Mouse (Mus musculus): ENCODE data around the gene Zzz3. TPM values are rescaled to one million over a fixed set of nuclear protein-coding genes. Genes with fewer than 3 reads are reported as not detected.
"Not testable (repeated sequence)": the region's sequence is repeated elsewhere in the genome, so short reads cannot be mapped to it uniquely, and the experiment has no call there.

Zzz3 gene
- total RNA-seq, 2 experiments from 2014 or later, result 22.5 to 29.3 TPM

DNA sequence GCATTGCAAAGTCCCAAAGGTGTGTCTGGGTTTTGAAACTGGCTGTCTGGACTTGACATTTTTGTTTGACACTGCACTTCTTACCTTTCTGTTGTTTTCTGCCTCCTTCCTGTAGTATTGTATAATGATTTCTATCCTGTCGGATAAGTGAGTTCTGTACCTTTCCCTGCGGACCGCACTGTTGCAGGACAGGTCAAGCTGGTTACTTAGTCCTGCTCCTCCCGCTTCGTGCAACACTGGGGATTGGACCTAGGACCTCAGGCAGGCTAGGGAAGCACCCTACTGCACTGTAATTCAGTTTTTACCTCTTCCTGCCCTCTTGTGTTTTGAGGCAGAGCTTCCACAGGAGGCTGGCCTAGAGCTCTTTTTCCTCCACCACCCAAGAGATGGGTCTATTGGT is 5.2 kb downstream of the Zzz3 start:
- intact Hi-C loops (cut with DNase I), result no loop called here
- no peak for DNase-seq

DNA sequence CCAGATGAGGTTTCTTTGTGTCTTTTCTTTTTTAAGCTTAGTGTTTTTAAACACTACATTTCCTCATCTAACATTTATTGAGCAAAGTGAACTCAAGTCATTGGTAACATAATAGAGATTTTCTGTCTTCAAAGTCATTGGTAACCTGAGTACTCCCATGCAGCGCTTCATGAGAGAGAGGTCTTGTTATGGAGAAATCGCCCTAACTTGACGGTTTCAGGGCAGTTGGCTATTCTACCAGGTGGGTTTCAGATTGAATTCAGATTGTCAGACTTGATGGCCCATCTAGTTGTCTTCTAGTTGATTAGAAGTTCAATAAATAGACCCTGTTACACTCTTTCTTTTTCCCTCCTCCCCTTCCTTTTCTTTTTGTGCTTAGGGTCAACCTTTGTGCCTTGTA is 5.6 kb downstream of the Zzz3 start:
- intact Hi-C loops (cut with DNase I), result no loop called here
- no peak for DNase-seq

DNA sequence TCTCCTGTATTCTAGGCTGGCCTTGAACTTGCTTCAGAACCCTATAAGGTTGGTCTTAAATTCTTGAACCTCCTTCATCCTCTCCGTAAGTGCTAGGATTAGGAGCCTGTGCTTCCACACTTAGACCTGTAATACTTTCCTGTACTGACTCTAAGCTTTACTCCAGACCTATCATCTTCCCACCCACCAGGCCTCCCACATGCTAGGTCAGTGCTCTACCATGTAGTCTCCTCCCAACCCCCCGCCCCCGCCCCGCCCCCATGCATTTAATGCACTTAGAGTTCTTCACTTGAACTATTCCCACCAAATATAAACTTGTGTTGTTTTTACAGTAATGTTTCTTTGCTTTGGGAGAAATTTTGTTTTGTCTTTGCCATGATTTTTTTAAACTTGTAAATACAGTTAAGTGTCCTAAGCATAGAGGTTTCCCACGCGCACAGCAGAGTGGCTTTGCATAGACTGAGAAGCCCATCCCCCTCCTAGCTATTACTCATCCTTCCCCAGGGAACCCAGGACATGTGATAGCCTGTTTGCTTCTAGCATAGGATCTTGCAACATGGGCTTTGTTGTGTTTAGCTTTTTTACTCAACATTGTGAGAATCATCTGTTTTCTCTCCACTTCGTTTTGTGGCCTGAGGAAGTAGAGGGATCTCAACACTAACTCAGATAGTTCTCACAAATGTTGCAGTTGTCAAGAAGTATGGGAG is 6.8 kb downstream of the Zzz3 start:
- intact Hi-C loops (cut with DNase I), result no loop called here
- DNase-seq, result peak; percentile 56 to 64

DNA sequence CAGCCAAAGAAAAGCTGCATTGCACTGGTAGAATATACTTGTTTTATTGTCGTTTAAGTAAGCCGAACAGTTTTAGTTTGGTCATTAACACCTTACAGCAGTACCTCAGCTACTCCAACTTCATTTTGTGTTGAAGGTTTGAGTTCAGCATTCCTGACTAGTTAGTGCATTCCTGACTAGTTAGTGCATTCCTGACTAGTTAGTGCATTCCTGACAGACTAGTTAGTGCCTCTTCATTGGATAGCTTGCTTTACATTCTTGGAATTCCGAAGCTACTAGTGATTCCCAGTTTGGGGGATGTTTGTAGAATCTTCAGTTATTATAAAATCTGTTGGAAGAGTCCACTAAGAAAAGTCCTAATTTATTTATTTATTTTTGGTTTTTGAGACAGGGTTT is 7.4 kb downstream of the Zzz3 start:
- intact Hi-C loops (cut with DNase I), result no loop called here
- no peak for DNase-seq

DNA sequence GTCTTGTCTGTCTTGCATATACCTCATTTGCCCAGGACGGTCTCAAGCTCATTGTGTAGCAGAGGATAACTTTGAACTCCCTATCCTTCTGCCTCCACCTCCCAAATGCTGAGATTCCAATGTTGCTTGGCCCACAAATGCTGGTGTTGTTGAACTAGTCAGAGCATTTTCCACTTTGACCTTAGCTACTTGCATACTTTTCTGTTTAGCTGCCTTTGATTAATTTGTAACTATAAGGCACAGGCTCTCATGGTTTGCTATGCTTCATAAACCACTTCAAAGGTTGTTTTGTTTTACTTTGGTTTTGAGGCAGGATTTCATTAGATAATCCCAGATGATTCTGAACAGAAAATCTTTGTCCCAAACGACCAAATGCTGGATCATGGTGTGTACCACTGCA is 8.6 kb downstream of the Zzz3 start:
- DNase-seq, result no peak
- intact Hi-C loops (cut with DNase I), result no loop called here

DNA sequence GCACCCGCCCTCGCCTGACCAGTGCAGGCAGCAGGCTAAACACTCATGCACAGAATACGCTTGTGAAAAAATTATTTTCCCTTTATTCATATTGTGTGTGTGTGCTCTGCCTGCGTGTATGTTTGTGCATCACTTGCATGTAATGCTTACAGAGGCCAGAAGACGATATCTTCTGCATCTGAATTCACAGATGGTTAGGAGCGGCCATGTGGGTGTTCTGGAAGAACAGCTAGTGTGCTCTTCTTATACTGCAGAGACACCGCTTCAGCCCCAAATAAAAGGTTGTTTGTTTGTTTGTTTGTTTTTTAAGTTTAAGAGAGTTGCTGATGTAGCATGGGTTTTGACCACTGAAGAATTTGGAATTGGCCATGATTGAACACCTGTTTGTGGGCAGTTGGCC is 10.1 kb downstream of the Zzz3 start:
- intact Hi-C loops (cut with DNase I), result no loop called here
- DNase-seq, result no peak

DNA sequence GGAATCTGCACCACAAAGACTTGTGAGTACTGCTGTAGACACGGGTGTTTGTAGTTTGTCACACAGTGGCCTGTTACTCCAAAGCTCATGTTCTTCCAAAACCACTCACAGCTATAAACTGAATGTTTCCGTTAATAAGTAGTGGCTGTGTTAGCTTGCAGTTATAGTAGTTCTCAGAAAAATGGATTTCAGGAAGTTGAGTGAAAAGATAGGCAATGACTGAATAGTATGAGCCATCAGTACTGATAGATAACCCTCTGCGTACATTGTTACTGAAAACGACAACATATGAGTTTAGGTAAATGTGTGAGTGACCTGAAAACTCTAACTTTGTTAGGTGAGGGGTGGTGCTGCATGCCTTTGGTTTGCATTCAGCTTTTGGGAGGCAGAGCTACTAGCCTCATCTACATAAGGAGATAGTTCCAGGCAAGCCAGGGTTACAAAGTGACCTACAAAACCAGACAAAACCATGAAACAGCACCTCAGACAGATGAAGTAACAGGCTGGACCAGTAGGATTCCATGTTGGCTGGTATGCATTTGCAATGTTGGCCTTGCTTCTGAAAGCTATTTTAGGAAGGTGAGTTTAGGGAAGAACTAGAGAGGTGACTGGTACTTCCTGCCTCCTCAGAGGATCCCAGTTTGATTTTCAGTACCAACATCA is 10.8 kb downstream of the Zzz3 start:
- no peak for DNase-seq
- intact Hi-C loops (cut with DNase I), result no loop called here

DNA sequence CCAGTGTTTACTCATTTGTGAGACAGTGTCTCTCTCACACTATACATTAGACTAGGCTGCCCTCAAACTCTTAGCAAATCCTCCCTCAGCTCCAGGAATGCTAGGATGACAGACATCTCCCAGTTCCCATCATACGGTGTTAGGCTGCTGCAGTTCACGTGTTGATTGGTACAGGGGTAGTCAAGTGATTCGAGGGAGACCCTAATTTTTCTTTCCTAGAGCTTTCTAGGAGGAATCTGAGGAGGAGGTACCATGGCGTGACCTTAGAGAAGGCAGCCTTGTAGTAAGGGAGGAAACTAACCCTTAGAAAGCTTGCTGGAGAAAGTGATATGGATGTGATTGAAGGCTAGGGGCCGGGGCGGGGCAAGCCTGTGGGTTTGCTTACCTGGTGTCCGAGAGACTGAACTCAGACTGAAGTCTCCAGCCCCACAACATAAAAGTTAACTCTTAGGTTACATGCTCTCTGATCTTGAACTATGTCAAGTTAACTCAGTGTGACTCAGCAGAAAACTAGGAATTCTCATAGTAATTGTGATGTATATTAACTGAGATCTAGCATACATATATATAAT is 15.8 kb downstream of the Zzz3 start:
- intact Hi-C loops (cut with DNase I), result no loop called here
- DNase-seq, result no peak

DNA sequence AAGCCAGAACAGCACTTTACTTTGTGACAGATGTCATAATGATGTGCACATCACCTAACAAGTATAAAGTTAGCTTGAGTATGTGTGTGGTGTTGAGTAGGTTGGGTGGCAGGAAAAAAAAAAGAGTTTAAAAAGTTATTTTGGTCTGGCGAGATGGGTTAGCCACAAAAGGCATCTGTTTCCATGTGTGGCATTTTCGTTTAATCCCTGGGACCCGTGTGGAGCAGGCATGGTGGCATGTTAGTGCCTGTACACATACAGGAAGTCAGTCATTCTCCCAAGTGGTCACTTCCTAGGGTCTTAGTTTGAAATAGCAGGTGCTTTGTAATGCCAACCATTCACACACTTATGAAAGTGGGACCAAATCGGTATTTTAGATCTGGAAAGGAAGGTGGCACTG is 17.1 kb downstream of the Zzz3 start:
- intact Hi-C loops (cut with DNase I), result no loop called here
- no peak for DNase-seq

DNA sequence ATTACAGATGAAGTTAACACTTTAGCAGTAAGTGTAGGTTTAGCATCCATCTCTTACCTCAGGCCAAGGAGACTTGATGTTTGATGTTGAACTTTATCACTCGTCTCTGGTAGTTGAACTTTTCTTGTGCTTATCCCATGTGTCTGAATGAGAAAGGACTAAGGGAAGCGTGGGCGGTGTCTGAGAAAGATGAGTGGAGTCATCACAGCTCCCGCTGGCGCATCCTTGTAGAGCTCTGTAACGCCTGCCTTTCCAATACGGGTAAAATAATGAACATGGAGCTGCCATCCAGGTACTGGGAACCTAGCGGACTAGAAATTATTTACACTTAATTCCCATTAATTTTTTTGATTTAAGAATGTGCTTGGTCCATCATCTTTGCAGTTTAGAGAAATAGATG is 33.7 kb downstream of the Zzz3 start:
- intact Hi-C loops (cut with DNase I), result no loop called here
- no peak for DNase-seq

DNA sequence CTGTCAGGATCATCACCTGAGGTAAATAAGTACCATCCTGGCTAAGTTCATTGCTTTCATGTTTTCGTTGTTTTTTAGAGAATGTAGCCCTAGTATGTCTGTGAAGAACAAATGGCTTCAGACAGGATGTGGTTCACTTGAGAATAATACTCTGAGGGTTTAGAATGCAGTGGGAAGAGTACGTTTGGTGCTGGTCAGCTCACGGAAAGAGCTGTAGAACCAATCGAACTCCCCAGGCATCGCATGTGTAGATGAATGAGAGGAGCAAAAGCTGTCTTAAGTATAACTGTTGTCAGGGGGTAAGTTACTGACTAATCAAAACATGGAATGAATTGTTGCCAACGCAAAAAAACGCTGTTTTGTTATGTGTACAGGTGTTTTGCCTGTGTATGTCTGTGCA is 37.4 kb downstream of the Zzz3 start:
- DNase-seq, result no peak
- intact Hi-C loops (cut with DNase I), result no loop called here

DNA sequence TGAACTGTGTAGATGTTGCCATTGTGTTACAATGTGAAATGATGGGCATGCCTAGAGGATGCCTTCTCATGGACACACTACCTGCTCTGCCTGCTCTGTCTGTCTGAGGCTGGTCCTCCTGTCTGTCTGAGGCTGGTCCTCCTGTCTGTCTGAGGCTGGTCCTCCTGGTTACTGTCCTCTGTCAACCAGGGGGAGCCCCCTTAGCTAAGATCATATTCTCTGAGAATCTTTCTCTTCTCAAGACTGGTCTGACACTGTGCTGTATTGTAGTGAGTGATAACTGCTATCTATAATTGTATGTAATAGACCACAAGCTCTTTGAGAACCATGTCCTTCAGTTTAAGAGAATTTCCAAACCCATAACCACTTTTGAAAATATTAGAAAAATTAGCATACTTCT is 40.3 kb downstream of the Zzz3 start:
- DNase-seq, result no peak
- intact Hi-C loops (cut with DNase I), result no loop called here

DNA sequence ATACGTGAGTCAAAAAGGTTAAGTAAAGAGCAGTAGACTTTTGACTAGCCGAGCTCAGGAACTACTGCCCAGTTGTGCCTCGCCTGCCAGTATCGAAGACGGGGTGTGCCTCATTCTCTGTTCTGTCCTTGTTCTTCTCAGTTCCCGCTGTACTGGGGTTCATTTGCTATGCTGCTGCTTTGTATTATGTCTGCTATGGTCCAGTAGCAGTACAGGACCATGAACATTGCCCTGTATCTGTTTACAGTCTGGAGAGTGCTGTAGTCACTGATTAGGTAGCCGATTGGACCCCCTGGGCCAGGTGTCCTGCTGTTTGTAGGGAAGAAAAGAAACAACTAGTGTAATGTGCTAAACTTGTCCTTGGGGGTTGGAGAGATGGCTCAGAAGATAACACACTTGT is 42.8 kb downstream of the Zzz3 start:
- intact Hi-C loops (cut with DNase I), result no loop called here
- no peak for DNase-seq

DNA sequence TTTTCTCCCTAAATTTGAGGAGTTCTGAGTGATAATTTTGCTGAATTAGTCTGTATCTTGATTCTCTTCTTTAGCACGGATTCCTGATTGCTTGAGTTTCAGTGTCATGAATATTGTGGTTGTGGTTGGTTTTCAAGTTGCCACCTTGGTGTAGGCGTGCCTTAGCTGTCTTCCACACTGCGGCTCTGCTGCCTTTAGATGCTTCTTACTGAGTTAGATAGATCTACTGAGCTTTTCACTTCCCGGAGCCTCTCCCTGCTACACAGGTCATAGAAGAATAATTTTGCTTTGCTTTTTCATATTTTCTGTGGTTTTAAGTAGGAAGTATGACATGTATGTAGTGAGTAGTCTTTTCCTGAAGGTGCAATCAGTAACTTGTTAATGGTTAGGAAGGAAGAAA is 47.5 kb downstream of the Zzz3 start:
- intact Hi-C loops (cut with DNase I), result no loop called here
- no peak for DNase-seq

DNA sequence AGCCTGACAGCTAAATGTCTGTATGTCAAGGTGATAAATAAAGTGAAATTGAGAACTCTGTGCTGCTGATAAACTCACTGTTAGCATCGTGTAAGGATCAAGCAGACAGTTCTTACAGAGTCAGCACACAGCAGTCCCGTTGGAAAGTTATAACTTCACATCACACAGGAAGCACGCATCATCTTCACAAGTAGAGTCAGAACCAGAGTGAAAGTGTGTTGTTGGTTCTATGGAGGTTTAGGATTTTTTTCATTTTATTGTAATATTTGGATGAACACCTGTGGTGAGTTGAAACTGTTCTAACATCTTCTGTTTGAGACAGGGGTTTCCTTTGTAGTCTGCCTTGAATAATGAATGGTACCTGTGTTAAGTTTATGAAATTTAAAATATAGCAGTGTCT is 48.8 kb downstream of the Zzz3 start:
- DNase-seq, result no peak
- intact Hi-C loops (cut with DNase I), result no loop called here

DNA sequence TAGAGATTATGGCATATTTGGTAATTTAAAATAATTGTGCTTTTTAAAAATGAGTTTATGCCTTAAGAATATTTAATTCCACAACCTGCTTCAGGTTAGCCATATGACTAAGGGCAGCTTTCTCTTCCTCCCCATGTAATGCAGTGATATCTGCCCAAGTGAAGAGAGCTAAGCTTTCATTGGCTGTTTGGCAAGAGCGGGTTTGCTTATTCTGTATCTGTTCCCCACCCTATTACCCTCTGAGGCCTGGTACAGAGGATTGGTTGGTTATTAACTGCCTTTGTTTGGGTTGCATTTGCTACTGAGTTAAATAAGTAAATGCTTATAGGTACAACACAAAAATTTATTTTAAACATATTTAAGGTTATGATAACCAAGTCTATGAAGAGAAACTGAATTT is 51.7 kb downstream of the Zzz3 start:
- intact Hi-C loops (cut with DNase I), result no loop called here
- DNase-seq, result no peak

DNA sequence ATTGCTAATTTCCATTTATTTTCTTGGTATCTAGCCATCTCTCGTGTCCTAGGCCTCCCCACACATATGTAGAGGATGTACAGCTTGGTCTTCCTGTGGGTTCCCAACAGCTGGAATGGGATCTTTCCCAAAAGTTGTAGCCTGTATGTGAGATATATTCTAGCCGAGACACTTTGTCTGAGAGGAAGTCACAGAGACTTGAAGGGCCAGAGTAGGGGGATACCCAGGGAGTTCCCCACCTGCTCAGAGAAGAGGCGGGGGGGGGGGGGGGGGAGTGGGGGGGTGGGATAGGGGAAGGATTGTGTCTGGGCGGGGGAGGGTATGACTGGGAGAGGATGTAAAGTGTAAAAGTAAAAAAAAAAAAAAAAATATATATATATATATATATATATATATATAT is 57.9 kb downstream of the Zzz3 start:
- DNase-seq, result no peak
- intact Hi-C loops (cut with DNase I), result no loop called here

DNA sequence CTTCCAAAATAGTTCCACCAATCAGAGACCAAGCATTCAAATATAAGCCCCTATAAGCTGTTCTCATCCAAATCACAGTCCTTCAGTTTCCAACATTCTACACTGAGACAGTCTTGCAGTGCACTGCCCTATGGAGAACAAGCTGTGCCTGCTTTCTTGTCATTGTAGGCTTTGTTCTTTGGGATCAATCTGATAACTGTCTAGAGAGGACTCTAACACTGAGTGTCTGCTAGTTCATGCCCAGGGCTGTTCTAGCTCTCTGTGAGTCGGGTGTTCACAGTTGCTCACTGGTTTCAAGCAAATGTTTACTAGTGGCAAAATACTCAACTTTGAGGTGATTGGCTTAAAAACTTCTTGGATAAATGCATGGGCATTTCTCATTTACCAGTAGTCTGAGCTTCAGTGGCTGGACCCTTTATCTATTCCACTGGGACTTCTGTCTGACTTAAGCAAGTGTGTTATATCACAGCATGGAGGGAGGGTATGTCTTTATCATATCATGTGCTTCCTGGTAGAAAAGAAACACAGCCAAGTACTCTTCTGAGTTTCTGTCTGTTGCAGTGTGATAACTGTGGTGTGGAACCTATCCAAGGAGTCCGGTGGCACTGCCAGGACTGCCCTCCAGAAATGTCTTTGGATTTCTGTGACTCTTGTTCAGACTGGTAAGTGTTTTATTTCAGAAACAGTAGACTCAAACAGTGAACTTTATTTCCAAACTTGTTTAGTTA is 62.2 kb downstream of the Zzz3 start:
- DNase-seq, result peak; percentile 23 to 24
- intact Hi-C loops (cut with DNase I), result no loop called here

DNA sequence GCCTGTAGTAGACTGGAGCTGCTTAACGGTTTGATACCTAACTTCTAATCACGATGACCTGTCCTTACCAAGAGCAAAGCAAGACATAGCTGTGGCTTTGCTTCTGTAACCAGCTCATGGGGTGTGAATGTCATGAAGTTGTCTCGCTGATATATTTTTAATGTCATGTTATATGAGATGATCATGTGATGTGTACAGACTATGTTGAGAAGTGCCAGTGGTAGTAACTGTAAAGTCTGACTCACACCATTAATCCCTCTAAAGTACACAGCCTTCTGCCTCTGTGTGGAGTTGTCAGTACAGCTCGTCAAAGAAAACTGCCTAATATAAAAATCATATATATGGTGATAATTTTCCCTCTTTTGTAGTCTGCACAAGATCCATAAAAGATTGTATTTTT is 63.6 kb downstream of the Zzz3 start:
- DNase-seq, result not testable (repeated sequence)

DNA sequence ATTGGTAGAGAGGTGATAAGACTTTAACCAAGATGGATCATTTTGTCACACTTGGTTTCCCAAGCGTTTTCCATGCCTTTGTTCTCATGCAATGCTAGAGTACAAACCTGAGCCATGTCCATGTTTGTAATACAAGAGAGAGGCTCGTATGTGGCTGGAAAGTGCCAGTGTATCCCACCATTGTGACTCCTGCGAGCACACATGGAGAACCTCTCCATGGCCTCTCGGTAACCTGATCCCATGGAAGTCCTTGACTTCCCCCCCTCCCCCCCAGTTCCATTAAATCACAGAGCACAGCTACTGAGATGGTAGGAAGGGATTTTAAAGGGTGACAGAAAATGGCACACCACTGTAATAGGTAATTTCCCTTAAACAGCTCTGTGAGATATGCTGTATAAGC is 65.5 kb downstream of the Zzz3 start:
- DNase-seq, result no peak
- intact Hi-C loops (cut with DNase I), result no loop called here

More for the DNA sequence above, 63.6 kb downstream of the Zzz3 start:
- intact Hi-C loops (cut with DNase I), result not testable (repeated sequence)

DNA sequence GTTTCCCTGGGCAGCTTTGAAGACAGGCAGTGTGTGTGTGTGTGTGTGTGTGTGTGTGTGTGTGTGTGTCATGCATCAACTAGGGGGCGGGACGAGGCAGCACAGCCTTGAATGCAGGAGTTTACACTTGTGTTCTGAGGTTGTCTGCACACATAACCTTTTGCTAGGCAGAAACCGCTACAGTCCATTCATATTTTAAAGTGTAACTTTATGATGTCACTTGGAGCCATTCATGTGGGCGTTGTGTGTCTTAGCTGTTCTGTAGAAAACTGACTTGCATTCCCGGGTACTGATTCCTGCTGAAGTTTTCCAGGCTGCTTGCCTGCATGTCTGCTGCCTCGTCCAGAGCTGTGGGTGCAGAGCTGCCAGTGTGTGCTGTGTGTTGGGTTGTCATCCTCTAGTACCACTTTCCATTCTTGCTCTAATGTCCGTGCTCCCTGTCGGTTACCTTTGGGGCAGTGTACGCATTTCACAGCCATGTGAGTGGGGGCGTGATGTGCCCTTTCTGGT is 66.8 kb downstream of the Zzz3 start:
- DNase-seq, result no peak
- intact Hi-C loops (cut with DNase I), result no loop called here
